Mouse (Mus musculus) lung, postnatal 0 days (tissue): ENCODE data around the gene P4ha3. TPM values are rescaled to one million over a fixed set of nuclear protein-coding genes. Genes with fewer than 3 reads are reported as not detected.
A peak's percentile ranks its signal among the peaks of the same experiment; 100 is the strongest.

Experiments
- ATAC-seq: fragments of 200-750 bp; cut with Nextera tagmentation; 2 replicates; pipeline ENCODE4 v1.8.0; 2017; ENCODE audit warnings: moderate library complexity
- DNase-seq: peaks from one replicate; pipeline ENCODE4 v3.0.0-alpha.2; 2016; ENCODE audit warnings: low spot score
- H3K27ac ChIP-seq: fragments of 300-500 bp; sonication (generic); 2 replicates; pipeline ENCODE4 v1.5.1; 2014; ENCODE audit warnings: antibody characterized with exemption, mild to moderate bottlenecking, low read length, mixed read lengths
- H3K27me3 ChIP-seq: fragments of 300-500 bp; sonication (generic); replicated peaks from 2 replicates; pipeline ENCODE4 v1.6.1; 2014; ENCODE audit warnings: low read length, mixed read lengths; ENCODE audit not compliant: insufficient read depth
- H3K36me3 ChIP-seq: fragments of 300-500 bp; sonication (generic); 2 replicates; pipeline ENCODE4 v1.6.1; 2014; ENCODE audit warnings: low read length, mixed read lengths; ENCODE audit not compliant: insufficient read depth
- H3K4me1 ChIP-seq: fragments of 300-500 bp; sonication (generic); 2 replicates; pipeline ENCODE4 v1.6.1; 2014; ENCODE audit warnings: antibody characterized with exemption, low read depth, low read length, mixed read lengths; ENCODE audit not compliant: insufficient read depth
- H3K4me2 ChIP-seq: fragments of 300-500 bp; sonication (generic); replicated peaks from 2 replicates; pipeline ENCODE4 v1.6.1; 2014; ENCODE audit warnings: low read depth, mild to moderate bottlenecking, low read length, moderate library complexity, mixed read lengths
- H3K4me3 ChIP-seq: fragments of 300-500 bp; sonication (generic); 2 replicates; pipeline ENCODE4 v1.5.1; 2014; ENCODE audit warnings: low read depth, low read length
- H3K9ac ChIP-seq: fragments of 300-500 bp; sonication (generic); replicated peaks from 2 replicates; pipeline ENCODE4 v1.6.1; 2014; ENCODE audit warnings: low read depth, mild to moderate bottlenecking
- H3K9me3 ChIP-seq: fragments of 300-500 bp; sonication (generic); 2 replicates; pipeline ENCODE4 v1.6.1; 2016; ENCODE audit warnings: low read length, mixed read lengths
- CTCF ChIP-seq: IDR thresholded peaks from 2 replicates; pipeline ENCODE4 v1.5.1; 2016; ENCODE audit warnings: antibody characterized with exemption, mild to moderate bottlenecking
- EP300 ChIP-seq: IDR thresholded peaks from 2 replicates; pipeline ENCODE4 v1.6.1; 2016; ENCODE audit warnings: antibody characterized with exemption, mild to moderate bottlenecking, control low read depth
- WGBS: fragments of 180-500 bp; shearing (Covaris S2); extraction: QIAGEN DNeasy Blood & Tissue Kit; methylation state at CpG from one replicate; pipeline ENCODE4 v1.1.7; 2014; 5-methylcytosine and 5-hydroxymethylcytosine counted together
- polyA plus RNA-seq: library from polyadenylated mRNA; unstranded; fragments of >200 nt; fragmentation: Nextera tagmentation; extraction: Ambion mirVana; gene quantifications from 2 replicates; pipeline ENCODE4 v1.2.1, GENCODE M21; 2015

P4ha3 gene
- polyA plus RNA-seq, 1 experiment from 2014 or later, result 1.8 TPM

DNA sequence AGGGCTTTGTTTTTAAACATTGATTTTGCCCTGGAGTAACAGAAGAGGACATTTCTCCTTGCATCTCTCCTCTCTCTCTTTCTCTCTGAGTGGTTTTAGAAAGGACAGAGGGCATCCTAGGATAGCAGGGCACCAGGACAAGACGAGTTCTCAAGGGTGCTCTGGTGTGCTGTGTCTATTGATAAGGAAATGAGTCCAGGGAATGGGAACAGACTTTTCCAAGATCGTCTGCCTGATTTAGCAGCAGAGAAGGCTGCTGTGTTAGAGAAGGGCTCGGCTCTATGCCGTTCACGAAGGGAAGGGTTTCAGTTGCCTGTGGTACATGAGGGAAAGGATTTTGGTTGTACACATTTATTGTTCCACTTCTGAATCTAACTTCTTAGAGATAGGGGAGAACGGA, 24.4 kb downstream of the P4ha3 start:
- H3K36me3 ChIP-seq, result no peaks in the 10 kb centered on the region
- no peaks in the 10 kb centered on the region for H3K27me3 ChIP-seq
- no peaks in the 10 kb centered on the region for H3K4me1 ChIP-seq
- H3K27ac ChIP-seq, result no peak overlapping the region
- ATAC-seq (no peak), DNase-seq (no peak)
- 50% methylated on average over 6 of the region's 6 CpGs for WGBS
- no peak overlapping the region for H3K4me2 ChIP-seq
- H3K9me3 ChIP-seq, result no peaks in the 10 kb centered on the region
- H3K4me3 ChIP-seq, result no peak overlapping the region
- TF ChIP-seq EP300 (no peak), CTCF (no peak)
- H3K9ac ChIP-seq, result no peak overlapping the region

DNA sequence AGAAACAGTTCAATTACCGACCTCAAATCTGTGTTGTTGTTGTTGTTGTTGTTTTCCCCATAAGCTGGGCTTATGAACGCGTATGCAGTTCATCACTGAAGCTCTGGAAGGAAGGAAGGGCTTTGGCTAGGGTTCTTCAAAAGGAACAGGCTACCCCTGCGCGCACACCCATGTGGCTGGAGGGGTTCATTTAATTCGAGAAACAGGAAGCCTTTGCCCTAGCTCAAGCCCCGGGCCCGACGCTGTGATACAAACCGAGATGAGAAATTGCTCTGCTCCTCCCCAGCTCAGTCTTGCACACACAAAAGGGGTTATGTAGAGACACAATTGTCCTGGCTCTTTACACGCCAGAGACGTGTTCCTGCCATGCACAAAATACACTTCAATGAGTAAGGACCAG, 25.0 kb downstream of the P4ha3 start:
- H3K4me2 ChIP-seq, result no peak overlapping the region
- H3K9me3 ChIP-seq, result no peaks in the 10 kb centered on the region
- no peak overlapping the region for H3K4me3 ChIP-seq
- WGBS, result 74% methylated on average over 12 of the region's 12 CpGs
- no peak overlapping the region for H3K9ac ChIP-seq
- no peaks in the 10 kb centered on the region for H3K36me3 ChIP-seq
- TF ChIP-seq CTCF (no peak), EP300 (no peak)
- DNase-seq (no peak), ATAC-seq (no peak)
- H3K4me1 ChIP-seq, result no peaks in the 10 kb centered on the region
- no peak overlapping the region for H3K27ac ChIP-seq
- no peaks in the 10 kb centered on the region for H3K27me3 ChIP-seq

DNA sequence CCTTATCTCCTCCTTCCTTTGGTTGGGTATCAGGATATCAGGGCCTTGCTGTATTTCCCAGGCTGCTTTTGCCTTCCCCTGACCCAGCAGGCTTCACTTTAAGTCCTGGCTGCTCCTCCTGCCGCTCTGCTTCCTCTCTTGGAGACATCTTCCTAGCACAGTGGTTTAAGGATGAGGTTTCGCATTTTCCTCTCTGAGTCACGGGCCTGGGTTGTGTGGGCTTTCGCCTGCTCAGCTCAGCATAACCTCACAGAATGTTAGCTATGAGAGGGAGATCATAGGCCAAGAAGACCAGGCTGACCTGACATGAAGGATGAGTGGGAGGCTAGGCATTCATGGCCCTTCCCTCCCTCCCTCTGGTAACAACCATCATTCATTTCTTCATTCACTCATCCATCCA, 27.4 kb downstream of the P4ha3 start:
- Histone ChIP-seq H3K9me3 (no peaks in the 10 kb centered on the region), H3K36me3 (no peaks in the 10 kb centered on the region), H3K4me1 (no peaks in the 10 kb centered on the region), H3K27ac (no peak overlapping the region), H3K4me3 (no peak overlapping the region), H3K27me3 (no peaks in the 10 kb centered on the region), H3K9ac (no peak overlapping the region), H3K4me2 (no peak overlapping the region)
- no peak for DNase-seq
- TF ChIP-seq CTCF (no peak), EP300 (no peak)
- ATAC-seq, result no peak
- WGBS, result 87% methylated on average over 4 of the region's 4 CpGs

DNA sequence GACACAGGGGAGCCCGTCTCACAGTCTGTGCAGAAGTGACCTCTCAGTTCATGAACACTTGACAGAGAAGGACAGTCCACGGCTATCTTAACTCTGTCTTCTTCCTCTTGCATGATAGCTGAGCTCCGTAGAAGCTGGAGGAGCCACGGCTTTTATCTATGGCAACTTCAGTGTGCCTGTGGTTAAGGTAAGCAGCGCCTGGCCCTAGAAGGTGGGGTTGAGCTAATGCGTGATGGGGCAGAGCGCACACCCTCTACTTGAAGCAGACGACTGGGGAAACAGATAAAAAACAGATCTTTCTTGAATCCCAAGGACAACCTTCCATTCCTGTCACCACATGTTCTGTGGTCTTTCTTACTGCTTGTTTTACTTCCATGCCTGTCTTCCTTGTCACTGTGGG, 31.6 kb downstream of the P4ha3 start:
- ATAC-seq (no peak), DNase-seq (no peak)
- H3K9ac ChIP-seq, result no peak overlapping the region
- H3K9me3 ChIP-seq, result no peaks in the 10 kb centered on the region
- H3K4me3 ChIP-seq, result no peak overlapping the region
- H3K4me2 ChIP-seq, result no peak overlapping the region
- no peaks in the 10 kb centered on the region for H3K36me3 ChIP-seq
- H3K27me3 ChIP-seq, result no peaks in the 10 kb centered on the region
- WGBS, result 81% methylated on average over 8 of the region's 8 CpGs
- TF ChIP-seq CTCF (no peak), EP300 (no peak)
- H3K4me1 ChIP-seq, result no peaks in the 10 kb centered on the region
- H3K27ac ChIP-seq, result no peak overlapping the region

DNA sequence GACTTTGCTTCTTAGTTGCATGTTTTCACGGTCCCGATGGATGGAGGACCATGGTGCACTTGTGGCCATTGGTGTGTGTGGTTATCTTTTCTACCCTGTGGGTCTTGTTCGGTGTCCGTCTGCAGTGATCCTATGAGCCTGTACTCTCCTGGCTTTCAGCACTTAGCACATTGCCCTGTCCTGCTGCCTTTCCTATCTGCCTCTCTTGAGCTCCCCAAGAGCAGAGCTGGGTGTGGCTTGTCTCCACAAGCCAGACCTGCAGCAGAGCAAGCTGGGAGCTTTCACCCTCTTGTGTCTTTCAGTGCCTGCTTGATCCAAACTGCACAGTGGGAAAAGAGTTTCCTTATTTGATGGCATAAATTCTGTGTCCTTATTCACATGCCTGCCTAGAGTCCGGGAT, 32.2 kb downstream of the P4ha3 start:
- no peaks in the 10 kb centered on the region for H3K9me3 ChIP-seq
- H3K27me3 ChIP-seq, result no peaks in the 10 kb centered on the region
- DNase-seq, result no peak
- no peak for ATAC-seq
- H3K4me3 ChIP-seq, result no peak overlapping the region
- no peak overlapping the region for H3K9ac ChIP-seq
- no peaks in the 10 kb centered on the region for H3K4me1 ChIP-seq
- no peak overlapping the region for H3K27ac ChIP-seq
- 89% methylated on average over 5 of the region's 5 CpGs for WGBS
- no peaks in the 10 kb centered on the region for H3K36me3 ChIP-seq
- no peak overlapping the region for H3K4me2 ChIP-seq
- TF ChIP-seq CTCF (no peak), EP300 (no peak)

DNA sequence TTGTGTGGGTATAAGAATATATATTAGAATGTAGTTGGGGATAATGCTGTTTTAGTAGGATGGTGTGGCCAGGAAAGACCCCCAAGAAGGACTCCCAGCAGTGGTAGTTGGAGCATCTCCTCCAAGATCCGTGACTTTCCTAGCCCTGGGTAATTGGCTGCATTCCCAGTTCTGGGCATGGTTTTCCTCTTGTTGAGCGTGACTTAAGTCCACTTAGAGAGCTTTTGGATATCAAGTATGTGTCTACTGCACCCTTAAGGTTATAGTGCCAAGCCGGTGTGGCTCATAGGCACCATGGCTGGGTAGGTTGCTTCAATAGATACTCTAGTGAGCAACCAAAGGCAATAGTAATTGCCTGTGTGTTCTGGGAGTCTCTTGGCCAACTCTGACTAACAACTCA, 38.4 kb downstream of the P4ha3 start:
- 43% methylated on average over 3 of the region's 3 CpGs for WGBS
- ATAC-seq (peak; percentile 55), DNase-seq (peak; percentile 75)
- Histone ChIP-seq H3K4me2 (no peak overlapping the region), H3K9me3 (no peaks in the 10 kb centered on the region), H3K36me3 (0 out of 2 replicates have a peak, but pooled peaks cover 6% of the 10 kb centered on the region), H3K4me3 (no peak overlapping the region), H3K27me3 (no peaks in the 10 kb centered on the region), H3K4me1 (no peaks in the 10 kb centered on the region), H3K9ac (no peak overlapping the region), H3K27ac (no peak overlapping the region)
- TF ChIP-seq EP300 (no peak), CTCF (no peak)

DNA sequence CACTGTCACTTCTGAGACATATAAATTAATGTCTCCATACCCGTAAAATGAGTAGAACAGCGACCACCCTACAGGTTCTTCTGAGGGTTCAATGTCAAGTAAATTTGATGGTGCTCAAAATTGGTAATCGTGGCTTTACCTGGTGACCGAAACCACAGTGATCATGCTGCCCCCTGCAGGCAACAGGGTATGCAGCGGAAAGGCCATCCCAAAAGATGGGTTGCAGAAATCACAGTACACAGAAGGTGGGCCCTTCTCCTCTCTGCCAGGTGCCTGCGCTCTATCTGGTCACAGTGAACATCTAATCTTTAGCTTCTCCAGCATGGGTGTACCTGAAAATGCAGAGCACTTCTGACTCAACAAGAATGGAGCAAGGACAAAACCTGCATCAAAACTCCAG, 40.2 kb downstream of the P4ha3 start:
- ATAC-seq (no peak), DNase-seq (peak; percentile 31)
- H3K9ac ChIP-seq, result no peak overlapping the region
- no peak overlapping the region for H3K27ac ChIP-seq
- no peaks in the 10 kb centered on the region for H3K9me3 ChIP-seq
- no peak overlapping the region for H3K4me3 ChIP-seq
- 63% methylated on average over 6 of the region's 6 CpGs for WGBS
- no peak overlapping the region for H3K4me2 ChIP-seq
- 0 out of 2 replicates have a peak, but pooled peaks cover 6% of the 10 kb centered on the region for H3K36me3 ChIP-seq
- TF ChIP-seq EP300, result no peak
- peak; percentile 86 for TF ChIP-seq CTCF
- H3K27me3 ChIP-seq, result no peaks in the 10 kb centered on the region
- no peaks in the 10 kb centered on the region for H3K4me1 ChIP-seq
